Mouse (Mus musculus) thymus, adult 18-20 months (tissue): ENCODE data around the gene 2900026A02Rik.
A peak's percentile ranks its signal among the peaks of the same experiment; 100 is the strongest.

Source experiments
- DNase-seq, 2 experiments: peaks; one replicate each; pipeline ENCODE4 v3.0.0; 2022; ENCODE audit warnings: mixed read lengths in 2 of 2

Gene 2900026A02Rik

GRCm38 (mm10) chr5:113146656-113147055 lies 74.4 kb downstream of the 2900026A02Rik start:
- no peak for DNase-seq

- no peak for DNase-seq
Observed at GRCm38 (mm10) chr5:113145171-113145570, 75.9 kb downstream of the 2900026A02Rik start.

GRCm38 (mm10) chr5:113142486-113142885 lies 78.5 kb downstream of the 2900026A02Rik start:
- DNase-seq: no peak

- no peak for DNase-seq
Observed at GRCm38 (mm10) chr5:113142018-113142417, 79.0 kb downstream of the 2900026A02Rik start.

GRCm38 (mm10) chr5:113140872-113141271 lies 80.2 kb downstream of the 2900026A02Rik start:
- DNase-seq: no peak

- DNase-seq: no peak
Observed at GRCm38 (mm10) chr5:113140051-113140450, 81.0 kb downstream of the 2900026A02Rik start.

- DNase-seq: no peak
Observed at GRCm38 (mm10) chr5:113139064-113139726, 81.8 kb downstream of the 2900026A02Rik start.

GRCm38 (mm10) chr5:113138319-113139063 lies 82.5 kb downstream of the 2900026A02Rik start:
- peak in 1 of 2 experiments; percentile 6 for DNase-seq

GRCm38 (mm10) chr5:113137691-113138318 lies 83.2 kb downstream of the 2900026A02Rik start:
- no peak for DNase-seq

- DNase-seq: no peak
Observed at GRCm38 (mm10) chr5:113136951-113137487, 84.0 kb downstream of the 2900026A02Rik start.

- no peak for DNase-seq
Observed at GRCm38 (mm10) chr5:113135513-113135912, 85.5 kb downstream of the 2900026A02Rik start.

- no peak for DNase-seq
Observed at GRCm38 (mm10) chr5:113133722-113134710, 87.0 kb downstream of the 2900026A02Rik start.

- DNase-seq: no peak
Observed at GRCm38 (mm10) chr5:113133080-113133491, 88.0 kb downstream of the 2900026A02Rik start.

GRCm38 (mm10) chr5:113132635-113133041 lies 88.4 kb downstream of the 2900026A02Rik start:
- no peak for DNase-seq

- DNase-seq: no peak
Observed at GRCm38 (mm10) chr5:113128426-113128825, 92.6 kb downstream of the 2900026A02Rik start.

- no peak for DNase-seq
Observed at GRCm38 (mm10) chr5:113126476-113126875, 94.6 kb downstream of the 2900026A02Rik start.

GRCm38 (mm10) chr5:113123693-113124092 lies 97.3 kb downstream of the 2900026A02Rik start:
- DNase-seq: no peak

GRCm38 (mm10) chr5:113122326-113123054 lies 98.5 kb downstream of the 2900026A02Rik start:
- no peak for DNase-seq

- no peak for DNase-seq
Observed at GRCm38 (mm10) chr5:113121591-113121875, 99.5 kb downstream of the 2900026A02Rik start.

- DNase-seq: no peak
Observed at GRCm38 (mm10) chr5:113120741-113121590, 100.1 kb downstream of the 2900026A02Rik start.
